Mouse (Mus musculus) lung, postnatal 0 days (tissue): ENCODE measurements around the gene Slc26a10.
"Not testable (repeated sequence)": the region's sequence is repeated elsewhere in the genome, so short reads cannot be mapped to it uniquely, and the experiment has no call there.

Experiments used
- CTCF ChIP-seq: IDR thresholded peaks from 2 replicates; pipeline ENCODE4 v1.5.1; 2016; ENCODE audit warnings: antibody characterized with exemption, mild to moderate bottlenecking
- EP300 ChIP-seq: IDR thresholded peaks from 2 replicates; pipeline ENCODE4 v1.6.1; 2016; ENCODE audit warnings: antibody characterized with exemption, mild to moderate bottlenecking, control low read depth

- TF ChIP-seq CTCF, EP300: not testable (repeated sequence)
Observed at GRCm38 (mm10) chr10:127151233-127151632, 29.2 kb downstream of the Slc26a10 start.
